Mouse (Mus musculus): ENCODE data around the gene Peli3.
A peak's percentile ranks its signal among the peaks of the same experiment; 100 is the strongest.
"Not testable (repeated sequence)": the region's sequence is repeated elsewhere in the genome, so short reads cannot be mapped to it uniquely, and the experiment has no call there.

The Peli3 gene

GRCm38 (mm10) chr19:4942551-4943252 lies at the start of gene Peli3:
Gene Peli3 (minus strand): TSS chr19:4943127.
- DNase-seq, result peak; percentile 91

GRCm38 (mm10) chr19:4992371-4992770 lies 49.4 kb upstream of the Peli3 start:
- DNase-seq, result no peak

GRCm38 (mm10) chr19:4990716-4991115 lies 47.8 kb upstream of the Peli3 start:
- no peak for DNase-seq

GRCm38 (mm10) chr19:4990256-4990625 lies 47.3 kb upstream of the Peli3 start, which contains the start of gene Npas4:
Gene Npas4 (minus strand): TSS chr19:4990316.
- DNase-seq, result no peak

GRCm38 (mm10) chr19:4989434-4990255 lies 46.7 kb upstream of the Peli3 start:
- DNase-seq, result no peak

GRCm38 (mm10) chr19:4989013-4989412 lies 46.1 kb upstream of the Peli3 start:
- peak; percentile 93 for DNase-seq

GRCm38 (mm10) chr19:4981767-4982166 lies 38.8 kb upstream of the Peli3 start:
- DNase-seq, result peak; percentile 54

GRCm38 (mm10) chr19:4968236-4968635 lies 25.3 kb upstream of the Peli3 start:
- no peak for DNase-seq

GRCm38 (mm10) chr19:4961928-4962601 lies 19.1 kb upstream of the Peli3 start, which contains the start of gene Mrpl11:
Gene Mrpl11 (plus strand): TSS chr19:4962147.
- DNase-seq, result peak; percentile 94

- not testable (repeated sequence) for DNase-seq
Observed at GRCm38 (mm10) chr19:4948641-4949040, 5.7 kb upstream of the Peli3 start.

GRCm38 (mm10) chr19:4945540-4945939 lies 2.6 kb upstream of the Peli3 start:
- no peak for DNase-seq

- no peak for DNase-seq
Observed at GRCm38 (mm10) chr19:4943253-4943588, 294 bp upstream of the Peli3 start.

- DNase-seq, result no peak
Observed at GRCm38 (mm10) chr19:4937444-4938310, 5.2 kb downstream of the Peli3 start.

GRCm38 (mm10) chr19:4936896-4937295 lies 6.0 kb downstream of the Peli3 start:
- no peak for DNase-seq

GRCm38 (mm10) chr19:4928781-4929180 lies 14.1 kb downstream of the Peli3 start:
- no peak for DNase-seq

GRCm38 (mm10) chr19:4927904-4928531 lies 14.9 kb downstream of the Peli3 start, which contains the start of gene Dpp3:
Gene Dpp3 (minus strand): TSS chr19:4928287.
- peak; percentile 98 for DNase-seq

- no peak for DNase-seq
Observed at GRCm38 (mm10) chr19:4925121-4925860, 17.6 kb downstream of the Peli3 start.

- DNase-seq, result no peak
Observed at GRCm38 (mm10) chr19:4919652-4920051, 23.3 kb downstream of the Peli3 start.

GRCm38 (mm10) chr19:4916827-4917226 lies 26.1 kb downstream of the Peli3 start:
- no peak for DNase-seq

- DNase-seq, result no peak
Observed at GRCm38 (mm10) chr19:4915924-4916603, 26.9 kb downstream of the Peli3 start.

- no peak for DNase-seq
Observed at GRCm38 (mm10) chr19:4909376-4909775, 33.6 kb downstream of the Peli3 start.
